Mouse (Mus musculus) heart, postnatal 0 days (tissue): Measurements from ENCODE around the gene Ndufaf8. TPM values are rescaled to one million over a fixed set of nuclear protein-coding genes. Genes with fewer than 3 reads are reported as not detected.

ENCODE experiments used
- ATAC-seq: fragments of 200-750 bp; cut with Nextera tagmentation; 2 replicates; pipeline ENCODE4 v1.8.0; 2017; ENCODE audit warnings: low read depth, moderate number of reproducible peaks, moderate library complexity; ENCODE audit not compliant: insufficient read depth
- DNase-seq: peaks from one replicate; pipeline ENCODE4 v3.0.0-alpha.2; 2016; ENCODE audit warnings: low spot score
- H3K27ac ChIP-seq: fragments of 300-500 bp; sonication (generic); 2 replicates; pipeline ENCODE4 v1.5.1; 2014; ENCODE audit warnings: low read depth, mild to moderate bottlenecking
- H3K27me3 ChIP-seq: fragments of 300-500 bp; sonication (generic); 2 replicates; pipeline ENCODE4 v1.6.1; 2014; ENCODE audit warnings: low read length, mixed read lengths; ENCODE audit not compliant: control insufficient read depth, insufficient read depth
- H3K36me3 ChIP-seq: fragments of 300-500 bp; sonication (generic); replicated peaks from 2 replicates; pipeline ENCODE4 v1.6.1; 2014; ENCODE audit warnings: low read length, mixed read lengths; ENCODE audit not compliant: control insufficient read depth, insufficient read depth
- H3K4me1 ChIP-seq: fragments of 300-500 bp; sonication (generic); 2 replicates; pipeline ENCODE4 v1.6.1; 2014; ENCODE audit warnings: antibody characterized with exemption; ENCODE audit not compliant: control insufficient read depth, insufficient read depth
- H3K4me2 ChIP-seq: fragments of 300-500 bp; sonication (generic); 2 replicates; pipeline ENCODE4 v1.6.1; 2014; ENCODE audit warnings: low read depth, mild to moderate bottlenecking, low read length, moderate library complexity
- H3K4me3 ChIP-seq: fragments of 300-500 bp; sonication (generic); 2 replicates; pipeline ENCODE4 v1.5.1; 2014; ENCODE audit warnings: low read depth, low read length
- H3K9ac ChIP-seq: fragments of 300-500 bp; sonication (generic); replicated peaks from 2 replicates; pipeline ENCODE4 v1.6.1; 2014; ENCODE audit warnings: low read depth, low read length, mixed read lengths
- H3K9me3 ChIP-seq: fragments of 300-500 bp; sonication (generic); replicated peaks from 2 replicates; pipeline ENCODE4 v1.6.1; 2016; ENCODE audit warnings: low read length; ENCODE audit not compliant: control insufficient read depth
- CTCF ChIP-seq: IDR thresholded peaks from 2 replicates; pipeline ENCODE4 v1.5.1; 2016; ENCODE audit warnings: antibody characterized with exemption, control low read depth, low read depth
- EP300 ChIP-seq: IDR thresholded peaks from 2 replicates; pipeline ENCODE4 v1.6.1; 2016; ENCODE audit warnings: antibody characterized with exemption, low read depth
- WGBS: fragments of 180-500 bp; shearing (Covaris S2); extraction: QIAGEN DNeasy Blood & Tissue Kit; methylation state at CpG from one replicate; pipeline ENCODE4 v1.1.7; 2014; 5-methylcytosine and 5-hydroxymethylcytosine counted together
- polyA plus RNA-seq: library from polyadenylated mRNA; unstranded; fragments of >200 nt; fragmentation: Nextera tagmentation; extraction: Ambion mirVana; gene quantifications from 2 replicates; pipeline ENCODE4 v1.2.1, GENCODE M21; 2015
- total RNA-seq: library from RNA; depleted of rRNA; stranded (reverse); fragments of >200 nt; gene quantifications from 2 replicates; pipeline ENCODE4 v1.2.3, GENCODE M21; 2014; ENCODE audit warnings: low replicate concordance

The Ndufaf8 gene
- total and polyA plus RNA-seq, 2 experiments from 2014 or later: 52.7 to 118 TPM

GRCm38 (mm10) chr11:120072986-120073647 lies 25.6 kb upstream of the Ndufaf8 start:
- ATAC-seq (no peak), DNase-seq (no peak)
- peaks cover 48% of the 10 kb centered on the region for H3K36me3 ChIP-seq
- no peaks in the 10 kb centered on the region for H3K4me1 ChIP-seq
- H3K27me3 ChIP-seq: no peaks in the 10 kb centered on the region
- H3K9ac ChIP-seq: no peak overlapping the region
- no peak overlapping the region for H3K4me3 ChIP-seq
- 87% methylated on average over 9 of the region's 9 CpGs for WGBS
- peak; percentile 23 for TF ChIP-seq CTCF
- no peak for TF ChIP-seq EP300
- H3K4me2 ChIP-seq: no peak overlapping the region
- H3K27ac ChIP-seq: no peak overlapping the region
- H3K9me3 ChIP-seq: no peaks in the 10 kb centered on the region

DNA sequence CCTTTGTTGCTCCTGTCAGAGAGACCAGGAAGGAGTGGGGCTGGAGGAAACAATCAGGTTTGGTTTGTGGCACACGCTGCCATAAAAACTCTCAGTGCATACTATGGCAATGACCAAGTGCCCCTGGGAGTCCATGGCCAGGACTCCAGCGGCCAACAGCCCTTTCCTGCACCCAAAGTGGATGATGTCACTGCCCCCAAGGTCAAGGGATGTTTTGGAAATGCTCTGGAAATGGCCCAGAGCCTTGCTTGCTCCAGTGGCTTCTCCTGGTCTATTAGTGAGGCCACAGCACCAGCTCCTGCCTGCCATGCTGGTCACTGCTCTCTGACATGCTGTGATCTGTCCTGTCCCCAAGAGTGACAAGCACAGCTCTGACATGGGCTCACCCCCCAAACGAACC lies 22.5 kb upstream of the Ndufaf8 start:
- WGBS: 71% methylated on average over 3 of the region's 3 CpGs
- no peak overlapping the region for H3K9ac ChIP-seq
- no peak overlapping the region for H3K4me3 ChIP-seq
- no peaks in the 10 kb centered on the region for H3K4me1 ChIP-seq
- H3K4me2 ChIP-seq: no peak overlapping the region
- H3K36me3 ChIP-seq: peaks cover 58% of the 10 kb centered on the region
- no peak overlapping the region for H3K27ac ChIP-seq
- H3K9me3 ChIP-seq: no peaks in the 10 kb centered on the region
- DNase-seq: no peak
- no peaks in the 10 kb centered on the region for H3K27me3 ChIP-seq
- no peak for ATAC-seq
- TF ChIP-seq EP300: no peak
- no peak for TF ChIP-seq CTCF

DNA sequence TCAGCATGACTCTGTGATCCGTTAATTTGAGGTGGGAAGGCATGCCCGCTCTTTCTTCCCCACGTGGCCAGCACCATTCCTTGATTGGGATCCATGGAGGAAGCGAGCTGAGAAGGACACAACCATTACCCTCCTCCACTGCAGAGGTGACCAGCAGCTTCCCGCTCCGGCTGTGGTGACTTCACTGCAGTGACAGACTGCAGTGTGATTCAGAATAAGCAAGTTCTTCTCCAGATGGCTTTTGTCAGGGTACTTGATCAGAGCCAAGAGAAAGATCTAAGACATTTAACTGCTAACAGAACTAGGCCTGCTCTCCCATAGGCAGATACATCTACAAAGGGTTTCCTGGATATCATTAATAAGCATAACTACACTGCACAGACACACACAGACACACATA lies 18.4 kb upstream of the Ndufaf8 start:
- Histone ChIP-seq H3K4me1 (no peaks in the 10 kb centered on the region), H3K4me3 (no peak overlapping the region), H3K4me2 (no peak overlapping the region), H3K36me3 (peaks cover 48% of the 10 kb centered on the region), H3K27ac (no peak overlapping the region), H3K9me3 (no peaks in the 10 kb centered on the region), H3K27me3 (no peaks in the 10 kb centered on the region), H3K9ac (no peak overlapping the region)
- ATAC-seq (no peak), DNase-seq (no peak)
- WGBS: 84% methylated on average over 6 of the region's 6 CpGs
- no peak for TF ChIP-seq CTCF
- TF ChIP-seq EP300: no peak

- no peak for DNase-seq
- WGBS: under 1% methylated on average over 24 of the region's 25 CpGs
- TF ChIP-seq EP300: no peak
These were observed 12.7 kb upstream of the Ndufaf8 start for GRCm38 (mm10) chr11:120085891-120086627.

GRCm38 (mm10) chr11:120086702-120087152 lies 12.0 kb upstream of the Ndufaf8 start, which contains the start of gene Cep131:
Cep131 (minus strand) TSS chr11:120086827.
- Histone ChIP-seq H3K27me3 (no peaks in the 10 kb centered on the region), H3K4me1 (no peaks in the 10 kb centered on the region), H3K4me3 (peak within 1 kb of the TSS; percentile 84), H3K36me3 (peaks cover 15% of the 10 kb centered on the region), H3K9ac (peak within 1 kb of the TSS; percentile 87), H3K27ac (peak within 1 kb of the TSS; percentile 43; the same call in 1 of the 2 replicates), H3K9me3 (no peaks in the 10 kb centered on the region), H3K4me2 (peak within 1 kb of the TSS; percentile 95)
- under 1% methylated on average over 36 of the region's 42 CpGs for WGBS
- ATAC-seq (peak; percentile 99), DNase-seq (peak; percentile 97)
- no peak for TF ChIP-seq CTCF
- no peak for TF ChIP-seq EP300

More at GRCm38 (mm10) chr11:120085891-120086627, 12.7 kb upstream of the Ndufaf8 start:
- ATAC-seq: peak; percentile 40
- Histone ChIP-seq H3K4me3 (peak overlapping the region; percentile 84), H3K36me3 (peaks cover 12% of the 10 kb centered on the region), H3K4me2 (peak overlapping the region; percentile 95), H3K27ac (peak overlapping the region; percentile 43; the same call in 1 of the 2 replicates), H3K4me1 (no peaks in the 10 kb centered on the region), H3K9ac (peak overlapping the region; percentile 87), H3K9me3 (no peaks in the 10 kb centered on the region), H3K27me3 (no peaks in the 10 kb centered on the region)
